Mouse (Mus musculus) heart, adult 2 months (tissue): ENCODE results near the gene Gabarap. TPM values are rescaled to one million over a fixed set of nuclear protein-coding genes. Genes with fewer than 3 reads are reported as not detected.

Experiments used
- DNase-seq, 2 experiments: peaks; one replicate each; pipeline ENCODE4 v3.0.0; 2021
- H3K27ac ChIP-seq: fragments of 200-600 bp; 2 replicates; pipeline ENCODE4 v1.8.1; 2022
- H3K27me3 ChIP-seq: fragments of 200-500 bp; 2 replicates; pipeline ENCODE4 v1.6.1; 2012; ENCODE audit warnings: mild to moderate bottlenecking, low read length, inconsistent platforms, mixed read lengths; ENCODE audit not compliant: control insufficient read depth, insufficient read depth
- H3K36me3 ChIP-seq: fragments of 200-500 bp; 2 replicates; pipeline ENCODE4 v1.6.1; 2012; ENCODE audit warnings: low read length, inconsistent platforms; ENCODE audit not compliant: control insufficient read depth, insufficient read depth
- H3K4me1 ChIP-seq: fragments of 200-500 bp; 2 replicates; pipeline ENCODE4 v1.6.1; 2011; ENCODE audit warnings: low read length; ENCODE audit not compliant: control insufficient read depth, insufficient read depth
- H3K4me3 ChIP-seq: fragments of 200-600 bp; 2 replicates; pipeline ENCODE4 v1.8.1; 2022
- H3K79me2 ChIP-seq: fragments of 200-500 bp; replicated peaks from 2 replicates; pipeline ENCODE4 v1.6.1; 2012; ENCODE audit warnings: mild to moderate bottlenecking, inconsistent platforms, low read length, moderate library complexity, mixed read lengths; ENCODE audit not compliant: control insufficient read depth, insufficient read depth
- H3K9ac ChIP-seq: fragments of 200-500 bp; 2 replicates; pipeline ENCODE4 v1.6.1; 2012; ENCODE audit warnings: low read depth, mild to moderate bottlenecking, control low read depth, inconsistent platforms, low read length, mixed read lengths
- CTCF ChIP-seq: fragments of 200-600 bp; IDR thresholded peaks from 2 replicates; pipeline ENCODE4 v1.8.1; 2022; ENCODE audit warnings: antibody characterized with exemption, mild to moderate bottlenecking, moderate library complexity
- EP300 ChIP-seq: fragments of 200-500 bp; IDR thresholded peaks from 2 replicates; pipeline ENCODE4 v1.6.1; 2011; ENCODE audit warnings: low read depth, low read length, control low read depth; ENCODE audit not compliant: insufficient read depth
- POLR2A ChIP-seq: fragments of 200-500 bp; IDR thresholded peaks from 2 replicates; pipeline ENCODE4 v1.6.1; 2011; ENCODE audit warnings: mild to moderate bottlenecking, low read depth, low read length, control low read depth; ENCODE audit not compliant: insufficient read depth
- WGBS: fragments of 180-500 bp; shearing (Covaris S2); methylation state at CpG from one replicate; pipeline ENCODE4 v1.1.7; 2018; 5-methylcytosine and 5-hydroxymethylcytosine counted together
- intact Hi-C: fragments of 180-260 bp; cut with DNase I; formaldehyde crosslinking; loops from one replicate; pipeline ENCODE4 v1.15.1; 2025
- polyA plus RNA-seq: library from polyadenylated mRNA; depleted of rRNA; stranded (reverse); fragments of >200 nt; gene quantifications from 2 replicates; pipeline ENCODE4 v1.2.3, GENCODE M21; 2012
- total RNA-seq, 2 experiments: library from RNA; stranded (reverse); gene quantifications; 2 replicates each; pipeline ENCODE4 v1.2.3; 2021

Gene Gabarap
- total and polyA plus RNA-seq, 3 experiments: 284 to 469 (median 340) TPM

- Histone ChIP-seq H3K27me3 (no peaks in the 10 kb centered on the region), H3K9ac (peak overlapping the region; percentile 62), H3K4me1 (peaks cover 6% of the 10 kb centered on the region), H3K36me3 (no peaks in the 10 kb centered on the region), H3K4me3 (peak overlapping the region; percentile 34; the same call in 1 of the 2 replicates), H3K27ac (peak overlapping the region; percentile 62), H3K79me2 (no peaks in the 10 kb centered on the region)
- 3% methylated on average over 25 of the region's 25 CpGs for WGBS
- intact Hi-C loops: no loop called here
- no peak for DNase-seq
- TF ChIP-seq CTCF (no peak), POLR2A (no peak), EP300 (no peak)
Observed at GRCm38 (mm10) chr11:70018131-70018990, 27.4 kb downstream of the Gabarap start.

DNA sequence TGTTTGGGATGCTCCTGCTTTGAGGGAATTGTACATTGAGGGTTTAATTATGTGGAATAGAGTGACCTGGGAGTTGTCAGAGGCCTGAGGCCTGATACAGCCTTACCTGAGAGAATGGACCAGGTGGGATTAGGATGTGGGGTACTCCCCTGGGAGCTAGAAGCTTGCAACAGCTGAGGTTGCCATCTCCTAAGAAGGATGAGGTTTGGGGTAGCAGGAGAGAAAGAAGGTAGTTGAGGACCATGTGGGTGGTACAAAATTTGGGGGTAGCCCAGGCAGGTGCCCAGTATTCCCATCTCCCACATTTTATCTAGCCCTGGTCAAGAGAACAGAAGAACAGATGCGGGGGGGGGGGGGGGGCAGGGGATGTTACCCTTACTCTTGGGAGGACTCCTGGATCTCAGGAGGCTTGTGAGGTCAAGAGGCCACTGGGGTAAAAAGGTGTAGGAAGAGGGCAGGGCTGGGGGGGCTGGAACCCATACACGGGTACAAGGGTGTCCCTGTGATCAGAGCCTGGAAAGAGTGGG lies 28.6 kb downstream of the Gabarap start:
- Histone ChIP-seq H3K4me1 (peaks cover 3% of the 10 kb centered on the region; the same call in 1 of the 2 replicates), H3K27me3 (no peaks in the 10 kb centered on the region), H3K9ac (no peak overlapping the region), H3K27ac (no peak overlapping the region), H3K36me3 (no peaks in the 10 kb centered on the region), H3K4me3 (no peak overlapping the region), H3K79me2 (no peaks in the 10 kb centered on the region)
- WGBS: 29% methylated on average over 2 of the region's 2 CpGs
- TF ChIP-seq EP300: no peak
- TF ChIP-seq POLR2A: no peak
- no peak for TF ChIP-seq CTCF
- intact Hi-C loops: no loop called here
- DNase-seq: no peak

GRCm38 (mm10) chr11:70020022-70020631 lies 29.2 kb downstream of the Gabarap start:
- WGBS: 27% methylated on average over 8 of the region's 8 CpGs
- Histone ChIP-seq H3K79me2 (no peaks in the 10 kb centered on the region), H3K9ac (no peak overlapping the region), H3K4me1 (peaks cover 1% of the 10 kb centered on the region; the same call in 1 of the 2 replicates), H3K27me3 (no peaks in the 10 kb centered on the region), H3K4me3 (no peak overlapping the region), H3K36me3 (no peaks in the 10 kb centered on the region), H3K27ac (no peak overlapping the region)
- intact Hi-C loops: no loop called here
- no peak for TF ChIP-seq POLR2A
- TF ChIP-seq EP300: no peak
- no peak for TF ChIP-seq CTCF
- no peak for DNase-seq

DNA sequence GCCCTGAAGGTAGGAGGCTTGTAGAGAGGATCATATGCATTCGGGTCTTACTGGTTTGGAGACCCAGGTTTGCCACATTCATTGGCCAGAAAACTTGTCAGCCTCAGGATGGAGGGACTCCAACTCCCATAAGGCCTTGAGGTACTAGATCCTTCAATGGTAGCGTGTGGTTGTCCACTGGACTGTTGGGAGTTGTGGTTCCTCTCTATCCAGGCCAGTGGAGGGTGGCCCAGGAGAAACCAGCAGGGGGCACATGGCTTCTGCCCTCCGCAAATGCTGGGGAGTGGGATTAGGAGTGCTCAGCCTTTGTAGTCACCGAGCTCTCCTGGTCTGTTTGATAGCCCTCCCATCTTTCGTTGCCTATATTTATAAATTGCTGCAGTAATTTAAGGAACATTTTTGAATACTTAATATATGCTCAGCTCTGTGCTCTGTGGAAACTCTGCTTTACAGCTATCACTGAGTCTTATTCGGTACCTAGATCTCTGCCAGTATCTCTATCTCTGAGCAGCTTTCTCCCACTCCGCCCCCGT lies 29.9 kb downstream of the Gabarap start:
- peak; percentile 75 to 81 for DNase-seq
- 2% methylated on average over 8 of the region's 8 CpGs for WGBS
- H3K27me3 ChIP-seq: no peaks in the 10 kb centered on the region
- peak overlapping the region; percentile 47 for H3K4me3 ChIP-seq
- peaks cover 1% of the 10 kb centered on the region; the same call in 1 of the 2 replicates for H3K4me1 ChIP-seq
- TF ChIP-seq EP300 (no peak), CTCF (peak; percentile 85)
- H3K36me3 ChIP-seq: no peaks in the 10 kb centered on the region
- peak overlapping the region; percentile 4 for H3K27ac ChIP-seq
- H3K9ac ChIP-seq: peak overlapping the region; percentile 40; the same call in 1 of the 2 replicates
- no peaks in the 10 kb centered on the region for H3K79me2 ChIP-seq
- intact Hi-C loops: no loop called here

- no peaks in the 10 kb centered on the region for H3K79me2 ChIP-seq
- H3K36me3 ChIP-seq: no peaks in the 10 kb centered on the region
- peak overlapping the region; percentile 47 for H3K4me3 ChIP-seq
- intact Hi-C loops: no loop called here
- no peaks in the 10 kb centered on the region for H3K27me3 ChIP-seq
- H3K27ac ChIP-seq: peak overlapping the region; percentile 4
- peak; percentile 92 for DNase-seq
- 4% methylated on average over 40 of the region's 40 CpGs for WGBS
- TF ChIP-seq EP300 (no peak), CTCF (no peak), POLR2A (no peak)
- H3K9ac ChIP-seq: peak overlapping the region; percentile 40; the same call in 1 of the 2 replicates
- H3K4me1 ChIP-seq: peaks cover 1% of the 10 kb centered on the region; the same call in 1 of the 2 replicates
Observed at GRCm38 (mm10) chr11:70021264-70022132, 30.6 kb downstream of the Gabarap start.
